Mouse (Mus musculus) spleen, postnatal 36 days (tissue): ENCODE results near the gene Olfr91.

ENCODE experiments used
- DNase-seq, 2 experiments: peaks; one replicate each; pipeline ENCODE4 v3.0.0; 2022; ENCODE audit warnings: low spot score in 2 of 2, mixed read lengths in 1 of 2

Olfr91 gene

GRCm38 (mm10) chr17:37061435-37061834 is 36.6 kb downstream of the Olfr91 start:
- DNase-seq: no peak

GRCm38 (mm10) chr17:37056957-37057356 is 41.1 kb downstream of the Olfr91 start:
- no peak for DNase-seq

- DNase-seq: no peak
These were observed 46.3 kb downstream of the Olfr91 start for GRCm38 (mm10) chr17:37051745-37052144.

GRCm38 (mm10) chr17:37050876-37051275 is 47.2 kb downstream of the Olfr91 start:
- no peak for DNase-seq

GRCm38 (mm10) chr17:37050399-37050798 is 47.7 kb downstream of the Olfr91 start:
- peak; percentile 22 to 30 for DNase-seq

- peak; percentile 21 to 31 for DNase-seq
These were observed 48.3 kb downstream of the Olfr91 start for GRCm38 (mm10) chr17:37049570-37050310.

- no peak for DNase-seq
These were observed 49.7 kb downstream of the Olfr91 start for GRCm38 (mm10) chr17:37048383-37048782.

- DNase-seq: no peak
These were observed 50.1 kb downstream of the Olfr91 start for GRCm38 (mm10) chr17:37047981-37048380.

- no peak for DNase-seq
These were observed 50.6 kb downstream of the Olfr91 start for GRCm38 (mm10) chr17:37047332-37047976.

GRCm38 (mm10) chr17:37046312-37047112 is 51.6 kb downstream of the Olfr91 start:
- peak; percentile 36 to 39 for DNase-seq

GRCm38 (mm10) chr17:37045611-37046311 is 52.3 kb downstream of the Olfr91 start, which contains the start of gene Gabbr1:
Gene Gabbr1, plus strand, starts transcription at chr17:37045966.
- DNase-seq: peak; percentile 61 to 69

- DNase-seq: no peak
These were observed 53.3 kb downstream of the Olfr91 start for GRCm38 (mm10) chr17:37044651-37045244.
